Mouse (Mus musculus) hindbrain, embryonic 15.5 days (tissue): ENCODE measurements around the gene Foxq1. TPM values are rescaled to one million over a fixed set of nuclear protein-coding genes. Genes with fewer than 3 reads are reported as not detected.

Experiments used
- ATAC-seq: fragments of 200-750 bp; cut with Nextera tagmentation; 2 replicates; pipeline ENCODE4 v1.8.0; 2017; ENCODE audit warnings: low read depth, moderate number of reproducible peaks, moderate TSS enrichment; ENCODE audit not compliant: low FRiP score
- H3K27ac ChIP-seq: fragments of 300-500 bp; sonication (generic); replicated peaks from 2 replicates; pipeline ENCODE4 v1.5.1; 2015; ENCODE audit warnings: mild to moderate bottlenecking, inconsistent platforms
- H3K27me3 ChIP-seq: fragments of 300-500 bp; sonication (generic); 2 replicates; pipeline ENCODE4 v1.6.1; 2015; ENCODE audit warnings: control low read depth, inconsistent platforms
- H3K36me3 ChIP-seq: fragments of 300-500 bp; sonication (generic); 2 replicates; pipeline ENCODE4 v1.6.1; 2015; ENCODE audit warnings: control low read depth, inconsistent platforms
- H3K4me1 ChIP-seq: fragments of 300-500 bp; sonication (generic); replicated peaks from 2 replicates; pipeline ENCODE4 v1.6.1; 2015; ENCODE audit warnings: control low read depth, inconsistent platforms
- H3K4me2 ChIP-seq: fragments of 300-500 bp; sonication (generic); 2 replicates; pipeline ENCODE4 v1.6.1; 2015; ENCODE audit warnings: moderate library complexity, mild to moderate bottlenecking, inconsistent platforms
- H3K4me3 ChIP-seq: fragments of 300-500 bp; sonication (generic); 2 replicates; pipeline ENCODE4 v1.5.1; 2015; ENCODE audit warnings: mild to moderate bottlenecking, inconsistent platforms
- H3K9ac ChIP-seq: fragments of 300-500 bp; sonication (generic); 2 replicates; pipeline ENCODE4 v1.6.1; 2015; ENCODE audit warnings: inconsistent platforms
- H3K9me3 ChIP-seq: fragments of 300-500 bp; sonication (generic); 2 replicates; pipeline ENCODE4 v1.6.1; 2016; ENCODE audit warnings: control low read depth, inconsistent platforms
- WGBS: fragments of 180-500 bp; shearing (Covaris S2); methylation state at CpG from one replicate; pipeline ENCODE4 v1.1.7; 2015; 5-methylcytosine and 5-hydroxymethylcytosine counted together
- polyA plus RNA-seq: library from polyadenylated mRNA; unstranded; fragments of >200 nt; fragmentation: Nextera tagmentation; extraction: Ambion mirVana; gene quantifications from 2 replicates; pipeline ENCODE4 v1.2.1, GENCODE M21; 2015

Gene Foxq1
- polyA plus RNA-seq, 1 experiment from 2014 or later = 2.4 TPM

- Histone ChIP-seq H3K27ac (no peak overlapping the region), H3K27me3 (no peaks in the 10 kb centered on the region), H3K4me3 (no peak overlapping the region), H3K9ac (no peak overlapping the region), H3K9me3 (no peaks in the 10 kb centered on the region), H3K4me2 (no peak overlapping the region), H3K36me3 (no peaks in the 10 kb centered on the region), H3K4me1 (no peaks in the 10 kb centered on the region)
- no peak for ATAC-seq
- WGBS = 92% methylated on average over 9 of the region's 9 CpGs
These were observed 8.3 kb upstream of the Foxq1 start for GRCm38 (mm10) chr13:31547610-31548009.

- no peak overlapping the region for H3K9ac ChIP-seq
- no peak for ATAC-seq
- WGBS = 7% methylated on average over 24 of the region's 24 CpGs
These were observed 1.2 kb downstream of the Foxq1 start for GRCm38 (mm10) chr13:31556964-31557767.

GRCm38 (mm10) chr13:31557768-31558520, 2.0 kb downstream of the Foxq1 start:
- Histone ChIP-seq H3K27me3 (peaks cover 86% of the 10 kb centered on the region), H3K4me1 (peaks cover 30% of the 10 kb centered on the region), H3K9ac (peak overlapping the region; percentile 42), H3K4me3 (peak overlapping the region; percentile 47), H3K27ac (0 out of 2 replicates have a peak overlapping the region, but pooled peaks have one; percentile 36), H3K4me2 (peak overlapping the region; percentile 96), H3K36me3 (no peaks in the 10 kb centered on the region), H3K9me3 (no peaks in the 10 kb centered on the region)
- peak; percentile 59 for ATAC-seq
- under 1% methylated on average over 65 of the region's 73 CpGs for WGBS

More at GRCm38 (mm10) chr13:31556964-31557767, 1.2 kb downstream of the Foxq1 start:
- peaks cover 78% of the 10 kb centered on the region for H3K27me3 ChIP-seq
- H3K4me3 ChIP-seq = peak overlapping the region; percentile 47
- H3K9me3 ChIP-seq = no peaks in the 10 kb centered on the region
- no peak overlapping the region for H3K27ac ChIP-seq
- H3K4me2 ChIP-seq = peak overlapping the region; percentile 96
- no peaks in the 10 kb centered on the region for H3K36me3 ChIP-seq
- peaks cover 30% of the 10 kb centered on the region for H3K4me1 ChIP-seq

GRCm38 (mm10) chr13:31558521-31559418, 2.8 kb downstream of the Foxq1 start, which contains the start of gene A530084C06Rik:
A530084C06Rik (minus strand) TSS chr13:31559333.
- peak within 1 kb of the TSS; percentile 42 for H3K9ac ChIP-seq
- peaks cover 88% of the 10 kb centered on the region for H3K27me3 ChIP-seq
- H3K27ac ChIP-seq = peak within 1 kb of the TSS; percentile 36
- peaks cover 30% of the 10 kb centered on the region for H3K4me1 ChIP-seq
- under 1% methylated on average over 81 of the region's 88 CpGs for WGBS
- peak; percentile 55 for ATAC-seq
- peak within 1 kb of the TSS; percentile 96 for H3K4me2 ChIP-seq
- H3K4me3 ChIP-seq = peak within 1 kb of the TSS; percentile 47
- no peaks in the 10 kb centered on the region for H3K36me3 ChIP-seq
- no peaks in the 10 kb centered on the region for H3K9me3 ChIP-seq

- under 1% methylated on average over 82 of the region's 92 CpGs for WGBS
- Histone ChIP-seq H3K4me2 (peak overlapping the region; percentile 96), H3K9ac (peak overlapping the region; percentile 42), H3K36me3 (no peaks in the 10 kb centered on the region), H3K4me1 (peaks cover 30% of the 10 kb centered on the region), H3K9me3 (no peaks in the 10 kb centered on the region), H3K4me3 (peak overlapping the region; percentile 47), H3K27me3 (peaks cover 85% of the 10 kb centered on the region), H3K27ac (0 out of 2 replicates have a peak overlapping the region, but pooled peaks have one; percentile 36)
- peak; percentile 67; the same call in 1 of the 2 replicates for ATAC-seq
These were observed 3.6 kb downstream of the Foxq1 start for GRCm38 (mm10) chr13:31559419-31560144.

GRCm38 (mm10) chr13:31564394-31564793, 8.5 kb downstream of the Foxq1 start:
- no peak overlapping the region for H3K4me2 ChIP-seq
- no peak overlapping the region for H3K9ac ChIP-seq
- no peak overlapping the region for H3K4me3 ChIP-seq
- no peaks in the 10 kb centered on the region for H3K36me3 ChIP-seq
- no peak for ATAC-seq
- no peak overlapping the region for H3K27ac ChIP-seq
- peaks cover 7% of the 10 kb centered on the region for H3K4me1 ChIP-seq
- no peaks in the 10 kb centered on the region for H3K9me3 ChIP-seq
- WGBS = 66% methylated on average over 6 of the region's 6 CpGs
- peaks cover 53% of the 10 kb centered on the region for H3K27me3 ChIP-seq

- no peak overlapping the region for H3K27ac ChIP-seq
- ATAC-seq = no peak
- no peak overlapping the region for H3K4me2 ChIP-seq
- 82% methylated on average over 8 of the region's 8 CpGs for WGBS
- H3K9ac ChIP-seq = no peak overlapping the region
- H3K27me3 ChIP-seq = peaks cover 26% of the 10 kb centered on the region
- H3K4me1 ChIP-seq = no peaks in the 10 kb centered on the region
- H3K9me3 ChIP-seq = no peaks in the 10 kb centered on the region
- no peaks in the 10 kb centered on the region for H3K36me3 ChIP-seq
- H3K4me3 ChIP-seq = no peak overlapping the region
These were observed 11.2 kb downstream of the Foxq1 start for GRCm38 (mm10) chr13:31567099-31567498.

GRCm38 (mm10) chr13:31567617-31568294, 11.8 kb downstream of the Foxq1 start:
- H3K4me3 ChIP-seq = no peak overlapping the region
- no peaks in the 10 kb centered on the region for H3K4me1 ChIP-seq
- H3K27ac ChIP-seq = no peak overlapping the region
- H3K4me2 ChIP-seq = no peak overlapping the region
- 90% methylated on average over 6 of the region's 6 CpGs for WGBS
- H3K27me3 ChIP-seq = peaks cover 20% of the 10 kb centered on the region
- no peaks in the 10 kb centered on the region for H3K36me3 ChIP-seq
- no peak overlapping the region for H3K9ac ChIP-seq
- H3K9me3 ChIP-seq = no peaks in the 10 kb centered on the region
- ATAC-seq = no peak

GRCm38 (mm10) chr13:31572806-31573508, 17.0 kb downstream of the Foxq1 start:
- no peak overlapping the region for H3K4me3 ChIP-seq
- no peaks in the 10 kb centered on the region; the same call in 1 of the 2 replicates for H3K4me1 ChIP-seq
- H3K36me3 ChIP-seq = no peaks in the 10 kb centered on the region
- H3K27me3 ChIP-seq = no peaks in the 10 kb centered on the region
- H3K4me2 ChIP-seq = no peak overlapping the region
- no peak overlapping the region for H3K27ac ChIP-seq
- no peak for ATAC-seq
- WGBS = 90% methylated on average over 10 of the region's 10 CpGs
- H3K9me3 ChIP-seq = no peaks in the 10 kb centered on the region
- H3K9ac ChIP-seq = no peak overlapping the region

- no peak overlapping the region for H3K4me2 ChIP-seq
- no peak overlapping the region for H3K4me3 ChIP-seq
- 77% methylated on average over 3 of the region's 3 CpGs for WGBS
- no peak overlapping the region for H3K27ac ChIP-seq
- no peaks in the 10 kb centered on the region for H3K9me3 ChIP-seq
- ATAC-seq = no peak
- H3K9ac ChIP-seq = no peak overlapping the region
- no peaks in the 10 kb centered on the region; the same call in 1 of the 2 replicates for H3K4me1 ChIP-seq
- no peaks in the 10 kb centered on the region for H3K27me3 ChIP-seq
- H3K36me3 ChIP-seq = no peaks in the 10 kb centered on the region
These were observed 18.7 kb downstream of the Foxq1 start for GRCm38 (mm10) chr13:31574627-31575026.
